Mouse (Mus musculus) embryonic facial prominence, embryonic 13.5 days (tissue): Measurements from ENCODE around the gene Tmem186. TPM values are rescaled to one million over a fixed set of nuclear protein-coding genes. Genes with fewer than 3 reads are reported as not detected.

Experiments used
- ATAC-seq: fragments of 200-750 bp; cut with Nextera tagmentation; 2 replicates; pipeline ENCODE4 v1.8.0; 2017; ENCODE audit warnings: low read depth; ENCODE audit not compliant: insufficient number of reproducible peaks, insufficient read depth, low FRiP score, low TSS enrichment
- H3K27ac ChIP-seq: fragments of 300-500 bp; sonication (generic); 2 replicates; pipeline ENCODE4 v1.5.1; 2015; ENCODE audit warnings: moderate library complexity, mild to moderate bottlenecking, inconsistent platforms
- H3K27me3 ChIP-seq: fragments of 300-500 bp; sonication (generic); 2 replicates; pipeline ENCODE4 v1.6.1; 2015; ENCODE audit warnings: mild to moderate bottlenecking, inconsistent platforms
- H3K36me3 ChIP-seq: fragments of 300-500 bp; sonication (generic); 2 replicates; pipeline ENCODE4 v1.6.1; 2015; ENCODE audit warnings: mild to moderate bottlenecking, inconsistent platforms
- H3K4me1 ChIP-seq: fragments of 300-500 bp; sonication (generic); 2 replicates; pipeline ENCODE4 v1.6.1; 2015; ENCODE audit warnings: inconsistent platforms
- H3K4me2 ChIP-seq: fragments of 300-500 bp; sonication (generic); 2 replicates; pipeline ENCODE4 v1.6.1; 2015; ENCODE audit warnings: moderate library complexity, mild to moderate bottlenecking, inconsistent platforms
- H3K4me3 ChIP-seq: fragments of 300-500 bp; sonication (generic); 2 replicates; pipeline ENCODE4 v1.5.1; 2015; ENCODE audit warnings: mild to moderate bottlenecking, inconsistent platforms
- H3K9ac ChIP-seq: fragments of 300-500 bp; sonication (generic); 2 replicates; pipeline ENCODE4 v1.6.1; 2015; ENCODE audit warnings: mild to moderate bottlenecking, inconsistent platforms
- H3K9me3 ChIP-seq: fragments of 300-500 bp; sonication (generic); 2 replicates; pipeline ENCODE4 v1.6.1; 2016; ENCODE audit warnings: inconsistent platforms
- WGBS: fragments of 180-500 bp; shearing (Covaris S2); methylation state at CpG from one replicate; pipeline ENCODE4 v1.1.7; 2015; ENCODE audit warnings: mixed read lengths; 5-methylcytosine and 5-hydroxymethylcytosine counted together
- polyA plus RNA-seq: library from polyadenylated mRNA; unstranded; fragments of >200 nt; fragmentation: Nextera tagmentation; extraction: Ambion mirVana; gene quantifications from 2 replicates; pipeline ENCODE4 v1.2.1, GENCODE M21; 2015

Gene Tmem186
- polyA plus RNA-seq = 22.3 and 22.6 TPM in 2 replicates

DNA sequence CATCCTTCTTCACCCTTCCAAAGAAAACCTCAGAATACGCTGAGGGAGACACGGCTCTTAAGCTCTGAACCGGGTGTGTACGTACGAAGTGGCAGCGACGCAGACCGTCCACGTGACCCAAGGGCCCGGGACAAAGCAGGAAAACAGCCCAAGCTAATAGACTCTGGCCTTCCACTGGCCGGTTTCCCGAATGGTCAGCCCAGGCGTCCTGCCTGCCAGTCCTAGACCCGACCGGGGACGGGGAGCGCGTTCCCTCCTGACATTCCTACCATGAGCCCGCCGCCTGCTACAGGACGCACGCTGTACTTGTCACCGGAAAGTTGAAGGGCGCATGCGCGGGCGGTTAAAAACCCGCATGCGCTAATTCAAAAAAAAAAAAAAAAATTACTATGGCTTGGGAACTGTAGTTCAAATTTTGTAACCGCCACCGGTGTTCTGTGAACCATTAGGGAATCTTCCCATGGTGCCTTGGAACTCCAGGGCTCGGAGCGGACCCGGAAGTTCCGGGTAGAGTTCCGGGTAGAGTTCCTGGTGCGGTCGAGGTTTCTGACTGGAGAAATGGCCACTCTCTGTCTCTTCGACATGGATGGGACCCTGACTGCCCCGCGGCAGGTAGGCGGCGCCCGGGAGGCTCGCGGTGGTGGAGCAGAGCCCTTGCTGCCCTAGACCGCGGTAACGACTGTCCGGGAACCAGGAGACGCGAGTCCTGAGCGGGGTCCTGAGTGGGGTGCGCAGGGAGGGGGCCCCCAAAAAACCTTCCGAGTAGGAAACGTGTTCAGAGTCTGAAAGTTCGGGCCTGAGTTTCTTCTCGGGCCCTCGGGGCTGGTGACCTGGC lies at the start of gene Tmem186, which contains the start of gene Pmm2:
Gene Tmem186 (minus strand): TSS at position 496 of the 835 bp plus-strand sequence.
Gene Pmm2 (plus strand): TSS at position 458 of the 835 bp plus-strand sequence.
- H3K27ac ChIP-seq = peak within 1 kb of the TSS; percentile 89
- WGBS = under 1% methylated on average over 59 of the region's 59 CpGs
- H3K36me3 ChIP-seq = peaks cover 24% of the 10 kb centered on the region
- peak within 1 kb of the TSS; percentile 87 for H3K4me3 ChIP-seq
- H3K9ac ChIP-seq = peak within 1 kb of the TSS; percentile 89
- peak within 1 kb of the TSS; percentile 88 for H3K4me2 ChIP-seq
- H3K27me3 ChIP-seq = no peaks in the 10 kb centered on the region
- ATAC-seq = peak; percentile 90
- no peaks in the 10 kb centered on the region for H3K9me3 ChIP-seq
- H3K4me1 ChIP-seq = peaks cover 22% of the 10 kb centered on the region

DNA sequence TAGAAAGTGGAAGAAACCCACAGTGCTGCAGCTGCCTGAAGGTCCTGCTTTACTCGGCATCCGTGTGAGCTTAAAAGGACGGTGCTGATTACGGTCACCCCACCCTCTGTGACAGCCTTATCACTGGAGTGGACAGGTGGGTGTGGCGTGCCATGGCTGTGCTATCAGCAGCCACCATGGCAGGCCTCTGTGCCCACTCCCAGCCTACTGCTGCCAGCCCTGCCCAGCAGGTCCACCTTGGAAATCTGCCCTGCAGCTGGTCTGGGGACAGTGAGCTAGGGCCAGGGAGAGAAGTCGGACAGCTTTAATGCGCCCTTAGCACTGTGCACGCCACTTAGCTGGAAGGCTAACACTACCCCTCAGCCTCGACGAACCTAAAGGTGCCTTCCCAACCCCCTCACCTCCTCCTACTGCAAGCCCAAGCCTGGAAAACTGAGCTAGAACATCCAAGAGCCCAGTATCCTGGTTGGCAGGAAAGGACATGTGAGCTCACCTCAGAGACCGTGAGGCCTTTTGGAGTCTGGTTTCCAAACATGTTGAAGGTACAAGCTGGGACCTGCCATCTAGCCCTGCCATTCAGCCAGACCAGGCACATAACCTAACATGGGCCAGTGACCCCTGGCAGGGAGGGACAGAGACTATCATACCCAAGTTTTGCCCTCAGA lies 49.5 kb upstream of the Tmem186 start:
- 76% methylated on average over 11 of the region's 11 CpGs for WGBS
- H3K27me3 ChIP-seq = no peaks in the 10 kb centered on the region
- no peak overlapping the region for H3K27ac ChIP-seq
- no peak overlapping the region for H3K4me2 ChIP-seq
- no peak overlapping the region for H3K4me3 ChIP-seq
- H3K4me1 ChIP-seq = no peaks in the 10 kb centered on the region
- ATAC-seq = no peak
- H3K36me3 ChIP-seq = peaks cover 55% of the 10 kb centered on the region
- H3K9ac ChIP-seq = no peak overlapping the region
- no peaks in the 10 kb centered on the region for H3K9me3 ChIP-seq

DNA sequence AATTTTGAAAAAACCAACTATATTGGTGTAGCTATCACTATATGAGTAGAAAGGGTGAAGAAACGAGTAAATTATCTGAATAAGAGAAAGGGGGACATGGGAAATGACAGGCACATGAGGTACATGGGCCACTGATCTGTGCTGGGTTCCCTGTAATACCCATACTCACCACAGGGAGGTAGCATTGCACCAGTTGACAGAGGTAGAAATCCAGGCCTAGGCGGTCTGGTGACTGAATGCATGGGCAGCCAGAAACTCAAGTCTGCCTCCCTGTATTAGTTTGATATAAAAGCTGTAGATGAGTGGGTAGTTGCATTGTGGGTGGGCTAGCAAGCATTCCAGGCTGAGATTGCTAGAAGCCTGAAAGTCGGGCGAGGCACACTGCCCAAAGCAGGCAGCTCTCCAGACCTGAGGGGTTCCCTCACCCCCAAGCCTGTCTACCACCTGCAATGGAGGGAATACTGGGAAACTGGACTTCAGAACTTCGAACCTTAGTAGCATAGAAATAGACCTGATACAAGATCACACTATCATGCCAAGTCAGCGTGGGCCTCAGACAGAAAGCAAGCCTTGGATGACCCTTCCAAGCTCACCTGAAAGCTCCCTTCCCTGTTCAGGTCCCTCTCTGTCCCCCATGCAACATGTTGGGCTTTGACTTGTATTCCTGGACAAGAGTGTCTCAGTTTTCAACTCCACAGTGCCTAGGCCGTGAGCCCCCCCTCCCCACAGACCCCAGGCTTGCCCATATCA lies 48.8 kb upstream of the Tmem186 start:
- Histone ChIP-seq H3K9ac (no peak overlapping the region), H3K36me3 (peaks cover 48% of the 10 kb centered on the region)

DNA sequence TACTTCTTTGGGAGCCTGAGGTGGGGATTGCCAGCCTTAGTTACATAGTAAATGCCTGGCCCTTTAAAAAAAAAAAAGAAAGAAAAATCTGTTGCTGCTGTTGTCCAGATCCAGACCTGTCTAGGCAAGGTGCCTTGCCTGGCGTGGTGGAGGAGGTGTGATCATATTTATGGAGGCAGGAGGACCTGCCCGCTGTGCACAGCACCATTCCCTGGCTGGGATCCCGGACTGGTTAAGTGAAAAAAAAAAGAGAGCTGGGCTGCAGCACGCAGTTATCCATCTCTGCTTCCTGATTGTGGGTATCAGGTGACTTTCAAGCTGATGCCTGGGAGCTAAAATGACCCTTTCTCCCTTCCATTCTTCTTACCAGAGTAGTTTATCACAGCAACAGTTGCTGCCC lies 47.6 kb upstream of the Tmem186 start:
- no peak for ATAC-seq
- no peak overlapping the region for H3K4me2 ChIP-seq
- H3K4me1 ChIP-seq = no peaks in the 10 kb centered on the region
- H3K9me3 ChIP-seq = no peaks in the 10 kb centered on the region
- no peak overlapping the region for H3K4me3 ChIP-seq
- H3K27me3 ChIP-seq = no peaks in the 10 kb centered on the region
- 61% methylated on average over 4 of the region's 4 CpGs for WGBS
- peaks cover 36% of the 10 kb centered on the region for H3K36me3 ChIP-seq
- H3K27ac ChIP-seq = no peak overlapping the region
- no peak overlapping the region for H3K9ac ChIP-seq

More for the DNA sequence above, 48.8 kb upstream of the Tmem186 start:
- no peaks in the 10 kb centered on the region for H3K4me1 ChIP-seq
- H3K27ac ChIP-seq = no peak overlapping the region
- 59% methylated on average over 7 of the region's 7 CpGs for WGBS
- H3K4me3 ChIP-seq = no peak overlapping the region
- no peak; the same call in 1 of the 2 replicates for ATAC-seq
- no peaks in the 10 kb centered on the region for H3K27me3 ChIP-seq
- H3K9me3 ChIP-seq = no peaks in the 10 kb centered on the region
- H3K4me2 ChIP-seq = no peak overlapping the region

DNA sequence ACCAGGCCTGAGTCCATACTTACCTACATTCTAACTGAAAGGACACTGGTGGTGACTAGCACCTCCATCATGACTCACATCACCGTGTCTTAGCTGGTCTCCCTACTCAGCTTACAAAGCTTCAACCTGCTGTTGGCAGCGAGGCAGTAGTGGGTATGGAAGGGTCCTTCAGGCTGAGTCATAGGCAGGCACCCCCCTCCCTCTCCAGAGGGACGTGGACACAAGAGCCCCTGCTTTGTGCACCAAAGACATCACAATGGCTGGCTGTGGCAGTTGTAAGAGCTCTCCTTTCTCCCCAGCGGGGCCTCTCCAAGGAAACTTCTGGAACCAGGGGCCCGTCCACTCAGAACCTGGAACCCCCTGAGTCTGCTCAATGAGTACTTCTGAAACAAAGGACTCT lies 43.0 kb upstream of the Tmem186 start, which contains the start of gene Gm5767:
Gene Gm5767 (plus strand): TSS at position 301 of the 400 bp plus-strand sequence.
- Histone ChIP-seq H3K4me3 (no peak within 1 kb of the TSS), H3K27me3 (no peaks in the 10 kb centered on the region), H3K36me3 (peaks cover 4% of the 10 kb centered on the region; the same call in 1 of the 2 replicates), H3K27ac (no peak within 1 kb of the TSS), H3K4me1 (no peaks in the 10 kb centered on the region), H3K4me2 (no peak within 1 kb of the TSS), H3K9me3 (no peaks in the 10 kb centered on the region), H3K9ac (no peak within 1 kb of the TSS)
- WGBS = 89% methylated on average over 5 of the region's 5 CpGs
- no peak for ATAC-seq

DNA sequence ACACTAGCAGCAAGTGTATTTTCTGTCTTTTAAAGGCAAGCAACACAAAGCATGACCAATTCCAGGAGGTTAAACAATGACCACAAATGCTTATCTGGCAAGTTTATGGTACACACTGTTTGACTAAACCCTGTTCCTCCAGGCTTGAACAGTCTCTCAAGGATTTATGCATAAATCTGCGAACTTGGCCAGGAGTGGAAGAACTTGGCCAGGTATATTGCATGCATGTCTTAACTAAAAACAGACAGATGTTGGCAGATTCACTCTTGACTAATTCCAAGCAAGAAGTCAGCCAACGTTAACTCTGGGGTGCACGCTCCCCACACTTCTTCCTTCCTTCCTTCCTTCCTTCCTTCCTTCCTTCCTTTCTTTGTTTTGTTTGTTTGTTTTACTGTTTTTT lies 42.3 kb upstream of the Tmem186 start:
- Histone ChIP-seq H3K36me3 (peaks cover 4% of the 10 kb centered on the region; the same call in 1 of the 2 replicates), H3K9ac (no peak overlapping the region), H3K4me3 (no peak overlapping the region), H3K4me1 (no peaks in the 10 kb centered on the region), H3K4me2 (no peak overlapping the region), H3K9me3 (no peaks in the 10 kb centered on the region), H3K27ac (no peak overlapping the region), H3K27me3 (no peaks in the 10 kb centered on the region)
- no peak for ATAC-seq
- 76% methylated on average over 3 of the region's 3 CpGs for WGBS

DNA sequence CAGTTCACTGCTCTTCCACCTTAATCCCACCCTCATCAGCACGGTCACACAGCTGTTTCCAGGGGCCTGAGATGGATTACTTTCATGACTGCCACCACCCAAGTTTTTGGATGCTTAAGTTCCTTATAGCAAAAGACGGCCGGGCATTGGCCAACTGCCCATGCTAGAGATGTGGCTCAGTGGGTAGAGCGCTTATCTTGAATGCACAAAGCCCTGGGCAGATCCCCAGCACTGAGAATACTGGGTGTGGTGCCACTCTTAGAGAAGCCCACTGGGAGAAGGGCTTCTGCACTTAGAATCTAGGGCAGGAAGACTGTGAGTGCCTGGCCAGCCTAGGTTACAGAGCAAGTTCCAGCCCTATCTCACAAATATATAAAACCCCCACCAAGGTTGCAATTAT lies 41.2 kb upstream of the Tmem186 start:
- Histone ChIP-seq H3K9ac (no peak overlapping the region), H3K4me2 (no peak overlapping the region), H3K9me3 (no peaks in the 10 kb centered on the region), H3K27me3 (no peaks in the 10 kb centered on the region), H3K36me3 (no peaks in the 10 kb centered on the region), H3K4me1 (no peaks in the 10 kb centered on the region), H3K27ac (no peak overlapping the region), H3K4me3 (no peak overlapping the region)
- WGBS = 84% methylated on average over 4 of the region's 4 CpGs
- no peak for ATAC-seq

DNA sequence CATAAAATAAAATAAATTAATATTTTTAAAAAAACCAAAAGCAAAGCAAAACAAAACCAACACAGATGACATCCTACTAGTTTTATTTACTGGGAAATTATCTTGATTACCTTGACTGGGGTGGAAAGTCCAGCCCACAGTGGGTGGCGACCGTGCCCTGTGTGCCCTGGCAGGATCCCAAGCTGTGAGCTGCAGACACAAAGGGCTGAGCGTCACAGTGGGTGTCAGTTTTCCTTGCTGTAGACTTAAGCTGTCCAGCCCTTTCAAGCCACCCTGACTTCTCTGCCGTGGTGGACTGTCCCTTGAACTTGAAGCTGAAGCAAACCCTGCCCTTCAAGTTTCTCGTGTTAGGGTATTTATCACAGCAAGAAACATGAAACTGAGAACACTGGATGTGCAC lies 40.5 kb upstream of the Tmem186 start:
- Histone ChIP-seq H3K27ac (no peak overlapping the region), H3K4me1 (no peaks in the 10 kb centered on the region), H3K4me3 (no peak overlapping the region), H3K9ac (no peak overlapping the region), H3K9me3 (no peaks in the 10 kb centered on the region), H3K36me3 (no peaks in the 10 kb centered on the region), H3K27me3 (peaks cover 4% of the 10 kb centered on the region), H3K4me2 (no peak overlapping the region)
- WGBS = 53% methylated on average over 5 of the region's 5 CpGs
- ATAC-seq = no peak

DNA sequence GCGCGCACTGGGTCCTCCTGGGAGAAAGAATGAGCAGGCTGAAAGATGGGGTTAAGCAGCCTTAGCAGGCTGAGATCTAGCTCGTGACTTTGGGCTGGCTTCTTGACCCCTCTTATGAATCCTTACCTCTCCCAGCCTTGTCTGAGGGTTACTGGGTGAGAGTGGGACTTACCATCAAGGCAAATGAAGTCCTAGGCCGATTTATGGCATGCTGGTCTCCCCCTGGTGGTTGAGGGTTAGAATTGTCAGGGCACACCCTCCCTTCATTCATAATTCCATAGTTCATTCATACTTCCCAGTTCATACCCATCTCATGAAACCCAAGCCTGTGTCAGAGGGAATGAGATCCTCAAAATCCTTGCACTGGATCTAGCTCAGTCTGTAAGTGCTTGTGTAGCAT lies 39.3 kb upstream of the Tmem186 start:
- 51% methylated on average over 4 of the region's 4 CpGs for WGBS

DNA sequence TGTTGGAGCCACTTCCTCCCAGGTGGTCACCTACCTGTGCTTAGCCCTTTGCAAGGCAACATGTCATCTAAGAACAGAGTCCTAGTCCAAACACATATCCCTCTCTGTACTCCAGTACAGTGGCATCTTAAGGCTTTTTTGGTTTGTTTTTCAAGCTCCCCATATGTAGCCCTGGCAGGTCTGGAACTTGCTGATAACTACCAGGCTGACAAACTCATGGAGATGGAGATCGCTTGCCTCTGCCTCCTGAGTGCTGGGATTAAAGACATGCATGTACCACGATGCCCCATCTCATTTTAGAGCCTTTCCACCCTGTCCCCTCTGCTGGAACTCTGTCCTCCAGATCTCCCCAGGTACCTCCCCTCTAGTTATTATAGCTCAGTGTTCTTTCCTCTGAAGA lies 38.7 kb upstream of the Tmem186 start:
- Histone ChIP-seq H3K36me3 (no peaks in the 10 kb centered on the region), H3K9ac (no peak overlapping the region), H3K27ac (no peak overlapping the region), H3K4me2 (no peak overlapping the region), H3K4me3 (no peak overlapping the region), H3K9me3 (no peaks in the 10 kb centered on the region), H3K27me3 (peaks cover 9% of the 10 kb centered on the region), H3K4me1 (no peaks in the 10 kb centered on the region)
- WGBS = 75% methylated on average over 2 of the region's 2 CpGs
- ATAC-seq = no peak

More for the DNA sequence above, 39.3 kb upstream of the Tmem186 start:
- H3K9me3 ChIP-seq = no peaks in the 10 kb centered on the region
- H3K27me3 ChIP-seq = peaks cover 9% of the 10 kb centered on the region
- no peaks in the 10 kb centered on the region for H3K36me3 ChIP-seq
- no peak overlapping the region for H3K27ac ChIP-seq
- ATAC-seq = no peak
- H3K4me3 ChIP-seq = no peak overlapping the region
- H3K9ac ChIP-seq = no peak overlapping the region
- no peak overlapping the region for H3K4me2 ChIP-seq
- no peaks in the 10 kb centered on the region for H3K4me1 ChIP-seq

DNA sequence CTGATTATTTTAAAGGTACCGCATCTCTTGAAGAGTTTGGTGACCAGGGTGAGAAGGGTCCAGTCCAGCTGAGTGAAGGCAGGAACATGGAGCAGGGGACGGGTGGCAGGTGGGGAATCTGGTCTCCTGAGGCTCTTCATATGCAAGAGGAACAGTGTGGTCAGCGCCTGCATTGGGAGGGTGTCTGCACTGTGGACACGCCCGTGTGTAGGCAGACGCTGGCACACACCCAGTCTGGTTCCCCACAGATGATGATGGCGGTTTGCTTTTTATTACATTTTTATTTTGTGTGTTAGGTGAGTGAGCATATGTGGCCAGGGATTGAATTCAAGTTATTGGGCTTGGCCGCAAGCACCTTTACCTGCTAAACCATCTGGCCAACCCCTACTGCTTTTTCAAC lies 38.0 kb upstream of the Tmem186 start:
- H3K27me3 ChIP-seq = peaks cover 9% of the 10 kb centered on the region
- no peaks in the 10 kb centered on the region for H3K36me3 ChIP-seq
- WGBS = 84% methylated on average over 8 of the region's 8 CpGs
- no peak overlapping the region for H3K27ac ChIP-seq
- no peaks in the 10 kb centered on the region for H3K9me3 ChIP-seq
- H3K4me3 ChIP-seq = no peak overlapping the region
- H3K9ac ChIP-seq = no peak overlapping the region
- peaks cover 5% of the 10 kb centered on the region for H3K4me1 ChIP-seq
- ATAC-seq = no peak
- no peak overlapping the region for H3K4me2 ChIP-seq
